Mouse (Mus musculus): Measurements from ENCODE around the gene Dmc1.

Gene Dmc1

GRCm38 (mm10) chr15:79598715-79599114 is 6.2 kb downstream of the Dmc1 start:
- no peaks in the 10 kb centered on the region for H3K27me3 ChIP-seq (ENCODE audit: insufficient read depth, low read length)
- no peaks in the 10 kb centered on the region for H3K9me3 ChIP-seq (ENCODE audit: low read length)
- H3K4me3 ChIP-seq (replicated peaks; ENCODE audit: low read length) = no peak overlapping the region
- no peaks in the 10 kb centered on the region for H3K4me1 ChIP-seq (replicated peaks; ENCODE audit: low read depth, low read length)
- peaks cover 82% of the 10 kb centered on the region for H3K36me3 ChIP-seq (ENCODE audit: insufficient read depth, low read length)
- TF ChIP-seq CTCF (conservative IDR thresholded peaks at IDR 0.05; ENCODE audit: low read length) = no peak
- no peak for TF ChIP-seq POU5F1 (IDR thresholded peaks at IDR 0.05; ENCODE audit: borderline replicate concordance, low read length)

GRCm38 (mm10) chr15:79581581-79581980 is 23.3 kb downstream of the Dmc1 start:
- TF ChIP-seq POU5F1 (IDR thresholded peaks at IDR 0.05; ENCODE audit: borderline replicate concordance, low read length) (no peak), NANOG (IDR thresholded peaks at IDR 0.05; ENCODE audit: borderline replicate concordance, low read length) (no peak), CTCF (conservative IDR thresholded peaks at IDR 0.05; ENCODE audit: low read length) (no peak)
- peaks cover 47% of the 10 kb centered on the region for H3K9me3 ChIP-seq (ENCODE audit: low read length)
- peaks cover 22% of the 10 kb centered on the region for H3K36me3 ChIP-seq (ENCODE audit: insufficient read depth, low read length)
- no peaks in the 10 kb centered on the region for H3K4me1 ChIP-seq (replicated peaks; ENCODE audit: low read depth, low read length)
- H3K4me3 ChIP-seq (replicated peaks; ENCODE audit: low read length) = no peak overlapping the region
- no peaks in the 10 kb centered on the region for H3K27me3 ChIP-seq (ENCODE audit: insufficient read depth, low read length)

GRCm38 (mm10) chr15:79577671-79578426 is 27.1 kb downstream of the Dmc1 start:
- TF ChIP-seq NANOG (IDR thresholded peaks at IDR 0.05; ENCODE audit: borderline replicate concordance, low read length) (no peak), CTCF (conservative IDR thresholded peaks at IDR 0.05; ENCODE audit: low read length) (no peak), POU5F1 (IDR thresholded peaks at IDR 0.05; ENCODE audit: borderline replicate concordance, low read length) (no peak)
- Histone ChIP-seq H3K9me3 (ENCODE audit: low read length) (peaks cover 12% of the 10 kb centered on the region), H3K4me3 (replicated peaks; ENCODE audit: low read length) (no peak overlapping the region), H3K36me3 (ENCODE audit: insufficient read depth, low read length) (no peaks in the 10 kb centered on the region), H3K27me3 (ENCODE audit: insufficient read depth, low read length) (no peaks in the 10 kb centered on the region), H3K4me1 (replicated peaks; ENCODE audit: low read depth, low read length) (no peaks in the 10 kb centered on the region)

GRCm38 (mm10) chr15:79576947-79577346 is 28.0 kb downstream of the Dmc1 start:
- no peak overlapping the region for H3K4me3 ChIP-seq (replicated peaks; ENCODE audit: low read length)
- no peaks in the 10 kb centered on the region for H3K36me3 ChIP-seq (ENCODE audit: insufficient read depth, low read length)
- peaks cover 6% of the 10 kb centered on the region for H3K9me3 ChIP-seq (ENCODE audit: low read length)
- H3K4me1 ChIP-seq (replicated peaks; ENCODE audit: low read depth, low read length) = no peaks in the 10 kb centered on the region
- H3K27me3 ChIP-seq (ENCODE audit: insufficient read depth, low read length) = no peaks in the 10 kb centered on the region
- TF ChIP-seq CTCF (conservative IDR thresholded peaks at IDR 0.05; ENCODE audit: low read length) (no peak), NANOG (IDR thresholded peaks at IDR 0.05; ENCODE audit: borderline replicate concordance, low read length) (no peak), POU5F1 (IDR thresholded peaks at IDR 0.05; ENCODE audit: borderline replicate concordance, low read length) (no peak)

- Histone ChIP-seq H3K9me3 (ENCODE audit: low read length) (no peaks in the 10 kb centered on the region; the same call in 1 of the 2 replicates), H3K36me3 (ENCODE audit: insufficient read depth, low read length) (no peaks in the 10 kb centered on the region), H3K4me3 (replicated peaks; ENCODE audit: low read length) (no peak overlapping the region), H3K27me3 (ENCODE audit: insufficient read depth, low read length) (no peaks in the 10 kb centered on the region), H3K4me1 (replicated peaks; ENCODE audit: low read depth, low read length) (no peaks in the 10 kb centered on the region)
- TF ChIP-seq NANOG (IDR thresholded peaks at IDR 0.05; ENCODE audit: borderline replicate concordance, low read length) = no peak
- no peak for TF ChIP-seq POU5F1 (IDR thresholded peaks at IDR 0.05; ENCODE audit: borderline replicate concordance, low read length)
- no peak for TF ChIP-seq CTCF (conservative IDR thresholded peaks at IDR 0.05; ENCODE audit: low read length)
Measured at GRCm38 (mm10) chr15:79575543-79576222, 29.2 kb downstream of the Dmc1 start.

- Histone ChIP-seq H3K36me3 (ENCODE audit: insufficient read depth, low read length) (no peaks in the 10 kb centered on the region; the same call in 1 of the 2 replicates), H3K9me3 (ENCODE audit: low read length) (no peaks in the 10 kb centered on the region), H3K27me3 (ENCODE audit: insufficient read depth, low read length) (no peaks in the 10 kb centered on the region), H3K4me1 (replicated peaks; ENCODE audit: low read depth, low read length) (peaks cover 5% of the 10 kb centered on the region; the same call in 1 of the 2 replicates), H3K4me3 (replicated peaks; ENCODE audit: low read length) (no peak overlapping the region)
- TF ChIP-seq POU5F1 (IDR thresholded peaks at IDR 0.05; ENCODE audit: borderline replicate concordance, low read length) (no peak), CTCF (conservative IDR thresholded peaks at IDR 0.05; ENCODE audit: low read length) (no peak), NANOG (IDR thresholded peaks at IDR 0.05; ENCODE audit: borderline replicate concordance, low read length) (no peak)
Measured at GRCm38 (mm10) chr15:79562417-79562816, 42.5 kb downstream of the Dmc1 start.

GRCm38 (mm10) chr15:79559649-79560048 is 45.3 kb downstream of the Dmc1 start:
- H3K9me3 ChIP-seq (ENCODE audit: low read length) = no peaks in the 10 kb centered on the region
- no peaks in the 10 kb centered on the region; the same call in 1 of the 2 replicates for H3K36me3 ChIP-seq (ENCODE audit: insufficient read depth, low read length)
- H3K27me3 ChIP-seq (ENCODE audit: insufficient read depth, low read length) = no peaks in the 10 kb centered on the region
- TF ChIP-seq NANOG (IDR thresholded peaks at IDR 0.05; ENCODE audit: borderline replicate concordance, low read length) (no peak), CTCF (conservative IDR thresholded peaks at IDR 0.05; ENCODE audit: low read length) (no peak), POU5F1 (IDR thresholded peaks at IDR 0.05; ENCODE audit: borderline replicate concordance, low read length) (no peak)
- H3K4me3 ChIP-seq (replicated peaks; ENCODE audit: low read length) = no peak overlapping the region
- peaks cover 2% of the 10 kb centered on the region; the same call in 1 of the 2 replicates for H3K4me1 ChIP-seq (replicated peaks; ENCODE audit: low read depth, low read length)

- H3K9me3 ChIP-seq (ENCODE audit: low read length) = no peaks in the 10 kb centered on the region
- TF ChIP-seq NANOG (IDR thresholded peaks at IDR 0.05; ENCODE audit: borderline replicate concordance, low read length) = no peak
- TF ChIP-seq POU5F1 (IDR thresholded peaks at IDR 0.05; ENCODE audit: borderline replicate concordance, low read length) = no peak
- no peak for TF ChIP-seq CTCF (conservative IDR thresholded peaks at IDR 0.05; ENCODE audit: low read length)
- peaks cover 7% of the 10 kb centered on the region for H3K4me1 ChIP-seq (replicated peaks; ENCODE audit: low read depth, low read length)
- H3K4me3 ChIP-seq (replicated peaks; ENCODE audit: low read length) = no peak overlapping the region
- H3K36me3 ChIP-seq (ENCODE audit: insufficient read depth, low read length) = no peaks in the 10 kb centered on the region
- H3K27me3 ChIP-seq (ENCODE audit: insufficient read depth, low read length) = peaks cover 8% of the 10 kb centered on the region
Measured at GRCm38 (mm10) chr15:79552566-79552965, 52.3 kb downstream of the Dmc1 start.
